8 mouse cellular contexts compared by ENCODE assay signal in the genomic region with DNA sequence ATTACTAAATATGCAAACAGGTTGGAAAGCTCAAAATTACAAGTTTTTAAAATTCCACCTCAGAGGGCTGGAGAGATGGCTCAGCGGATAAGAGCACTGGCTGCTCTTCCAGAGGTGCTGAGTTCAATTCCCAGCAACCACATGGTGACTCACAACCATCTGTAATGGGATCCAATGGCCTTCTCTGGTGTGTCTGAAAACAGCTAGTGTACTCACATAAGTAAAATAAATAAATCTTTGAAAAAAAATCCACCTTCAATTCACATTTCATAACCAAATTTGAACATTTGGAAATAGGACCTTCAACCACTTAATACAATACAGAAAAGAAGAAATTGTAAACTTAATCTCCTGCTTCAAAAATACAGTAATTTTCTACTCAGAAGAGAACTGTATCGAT. TPM values are rescaled to one million over a fixed set of nuclear protein-coding genes. Genes with fewer than 3 reads are reported as not detected.
DNase-seq lines count a peak whose midpoint lies in the region; ATAC-seq and TF ChIP-seq lines count a peak whose summit lies in the region.

No protein-coding gene starts in this region.

- WGBS in heart, embryonic 16.5 days: 26% methylated on average over 2 of the region's 2 CpGs
- WGBS in hindbrain, embryonic 10.5 days: 39% methylated on average over 2 of the region's 2 CpGs
- 45% methylated on average over 2 of the region's 2 CpGs for WGBS in midbrain, embryonic 11.5 days

- peak overlapping the region; percentile 98 for H3K4me3 ChIP-seq in heart, embryonic 16.5 days (ENCODE audit: low read length)
- peak overlapping the region; percentile 83 for H3K4me3 ChIP-seq in ES-E14 (ENCODE audit: insufficient read depth in 1 of 2, low read depth in 1 of 2, low read length in 2 of 2, poor library complexity in 1 of 2, severe bottlenecking in 1 of 2)
- H3K4me3 ChIP-seq in hindbrain, embryonic 10.5 days: peak overlapping the region; percentile 98
- H3K4me3 ChIP-seq in midbrain, embryonic 11.5 days (ENCODE audit: low read depth, low read length): peak overlapping the region; percentile 95

- peak overlapping the region; percentile 97 for H3K27ac ChIP-seq in heart, embryonic 16.5 days (ENCODE audit: low read length)
- no peak overlapping the region for H3K27ac ChIP-seq in ES-E14 (ENCODE audit: insufficient read depth, low read depth, low read length, poor library complexity, severe bottlenecking)
- H3K27ac ChIP-seq in hindbrain, embryonic 10.5 days: no peak overlapping the region; the same call in 1 of the 2 replicates
- no peak overlapping the region for H3K27ac ChIP-seq in midbrain, embryonic 11.5 days (ENCODE audit: low read depth, low read length)

- peaks cover 23% of the 10 kb centered on the region for H3K4me1 ChIP-seq in heart, embryonic 16.5 days (ENCODE audit: control insufficient read depth, insufficient read depth, low read length)
- no peaks in the 10 kb centered on the region for H3K4me1 ChIP-seq in ES-E14 (ENCODE audit: control insufficient read depth in 2 of 2, insufficient read depth in 2 of 2, low read length in 2 of 2, poor library complexity in 1 of 2)
- peaks cover 13% of the 10 kb centered on the region for H3K4me1 ChIP-seq in hindbrain, embryonic 10.5 days (replicated peaks)
- H3K4me1 ChIP-seq in midbrain, embryonic 11.5 days (ENCODE audit: control insufficient read depth, insufficient read depth, low read length): peaks cover 5% of the 10 kb centered on the region; the same call in 1 of the 2 replicates

- DNase-seq in heart, adult 9 months (ENCODE audit: low spot score in 2 of 2): no peak
- no peak for DNase-seq in ES-E14 (ENCODE audit: low read depth, low spot score)
- no peak for DNase-seq in hindbrain, embryonic 10.5 days (ENCODE audit: low spot score)
- no peak for DNase-seq in midbrain, embryonic 11.5 days (ENCODE audit: low spot score, missing footprints)
- DNase-seq in thymus, postnatal 36 days: no peak
- no peak for DNase-seq in right cerebral cortex, postnatal 10 days (ENCODE audit: low spot score in 2 of 2)
- DNase-seq in urinary bladder, adult 18-20 months (ENCODE audit: low spot score in 2 of 2): no peak

- ATAC-seq in heart, embryonic 16.5 days (replicated peaks; ENCODE audit: extremely low read depth, insufficient read depth, low FRiP score): no peak
- ATAC-seq in midbrain, embryonic 11.5 days (ENCODE audit: low FRiP score): no peak

- in situ Hi-C loops in ES-E14 (cut with MboI; ENCODE audit: low sequenced_read_pairs in 2 of 2, unreplicated experiment in 2 of 2): no loop called here

- peak overlapping the region; percentile 100 for H3K9ac ChIP-seq in heart, embryonic 16.5 days (ENCODE audit: low read length)
- peak overlapping the region; percentile 87; the same call in 1 of the 2 replicates for H3K9ac ChIP-seq in ES-E14 (ENCODE audit: insufficient read depth, low read depth, low read length, poor library complexity, severe bottlenecking)
- H3K9ac ChIP-seq in midbrain, embryonic 11.5 days (ENCODE audit: low read length): peak overlapping the region; percentile 89

- H3K36me3 ChIP-seq in heart, embryonic 16.5 days (ENCODE audit: control insufficient read depth, insufficient read depth): no peaks in the 10 kb centered on the region
- no peaks in the 10 kb centered on the region; the same call in 1 of the 2 replicates for H3K36me3 ChIP-seq in ES-E14 (ENCODE audit: control insufficient read depth, insufficient read depth, low read length, poor library complexity, severe bottlenecking)
- H3K36me3 ChIP-seq in hindbrain, embryonic 10.5 days: 0 out of 2 replicates have a peak, but pooled peaks cover 4% of the 10 kb centered on the region
- no peaks in the 10 kb centered on the region for H3K36me3 ChIP-seq in midbrain, embryonic 11.5 days (ENCODE audit: control insufficient read depth, insufficient read depth, low read length)

- H3K9me3 ChIP-seq in heart, embryonic 16.5 days (replicated peaks; ENCODE audit: control insufficient read depth, low read length): no peaks in the 10 kb centered on the region
- no peaks in the 10 kb centered on the region for H3K9me3 ChIP-seq in ES-E14 (ENCODE audit: control insufficient read depth, insufficient read depth, low read depth, low read length)
- no peaks in the 10 kb centered on the region for H3K9me3 ChIP-seq in hindbrain, embryonic 10.5 days
- no peaks in the 10 kb centered on the region for H3K9me3 ChIP-seq in midbrain, embryonic 11.5 days (ENCODE audit: control insufficient read depth, low read length)

- H3K27me3 ChIP-seq in heart, embryonic 16.5 days (ENCODE audit: control insufficient read depth, insufficient read depth, low read length): no peaks in the 10 kb centered on the region
- no peaks in the 10 kb centered on the region for H3K27me3 ChIP-seq in hindbrain, embryonic 10.5 days (ENCODE audit: insufficient read depth, poor library complexity, severe bottlenecking)
- H3K27me3 ChIP-seq in midbrain, embryonic 11.5 days (ENCODE audit: control insufficient read depth, insufficient read depth, low read length): no peaks in the 10 kb centered on the region

- H3K4me2 ChIP-seq in heart, embryonic 16.5 days (ENCODE audit: low read depth, low read length): peak overlapping the region; percentile 78
- peak overlapping the region; percentile 88 for H3K4me2 ChIP-seq in midbrain, embryonic 11.5 days

TF ChIP-seq in ES-E14, 5 proteins besides CTCF, POLR2A, EP300 and RAD21:
- TF ChIP-seq ZNF384 (IDR thresholded peaks at IDR 0.05; ENCODE audit: low read depth, low read length) (no peak), CHD2 (IDR thresholded peaks at IDR 0.05; ENCODE audit: low read depth, low read length) (no peak), HCFC1 (IDR thresholded peaks at IDR 0.05; ENCODE audit: borderline replicate concordance, insufficient read depth, low read length) (no peak), MAFK (IDR thresholded peaks at IDR 0.05; ENCODE audit: insufficient read depth, low read depth, low read length) (no peak)

RNA-seq across cellular contexts. Expression of a gene that starts 0.9 kb away (rescaled TPM):
- 1,180 and 1,367 TPM in 2 replicates for polyA plus RNA-seq in heart, embryonic 16.5 days (2015; fragmentation: Nextera tagmentation; extraction: Ambion mirVana)
- 664 and 732 TPM in 2 replicates for total RNA-seq in ES-E14 (2012; rRNA removed)
- 599 and 650 TPM in 2 replicates for polyA plus RNA-seq in hindbrain, embryonic 10.5 days (2016; fragmentation: Nextera tagmentation; extraction: Ambion mirVana)
- polyA plus RNA-seq in midbrain, embryonic 11.5 days (2014; fragmentation: Nextera tagmentation; extraction: Ambion mirVana): 574 and 619 TPM in 2 replicates

RNA-seq across cellular contexts. Expression of a gene that starts 38.5 kb away (rescaled TPM):
- 7.7 and 8.2 TPM in 2 replicates for polyA plus RNA-seq in heart, embryonic 16.5 days (2015; fragmentation: Nextera tagmentation; extraction: Ambion mirVana)
- total RNA-seq in ES-E14 (2012; rRNA removed): 23.6 and 25.2 TPM in 2 replicates
- 11.8 and 18.2 TPM in 2 replicates for polyA plus RNA-seq in hindbrain, embryonic 10.5 days (2016; fragmentation: Nextera tagmentation; extraction: Ambion mirVana)
- polyA plus RNA-seq in midbrain, embryonic 11.5 days (2014; fragmentation: Nextera tagmentation; extraction: Ambion mirVana): 14.0 and 19.4 TPM in 2 replicates

RNA-seq across cellular contexts. Expression of a gene that starts 45.8 kb away (rescaled TPM):
- 16.8 and 17.7 TPM in 2 replicates for polyA plus RNA-seq in heart, embryonic 16.5 days (2015; fragmentation: Nextera tagmentation; extraction: Ambion mirVana)
- 46.5 and 56.3 TPM in 2 replicates for total RNA-seq in ES-E14 (2012; rRNA removed)
- 22.7 and 25.0 TPM in 2 replicates for polyA plus RNA-seq in hindbrain, embryonic 10.5 days (2016; fragmentation: Nextera tagmentation; extraction: Ambion mirVana)
- 32.1 and 37.2 TPM in 2 replicates for polyA plus RNA-seq in midbrain, embryonic 11.5 days (2014; fragmentation: Nextera tagmentation; extraction: Ambion mirVana)
